Mouse (Mus musculus) bone marrow macrophage, adult 2 months (primary cell): ENCODE results near the gene Evx1.

Experiments
- CTCF ChIP-seq: IDR thresholded peaks from 2 replicates; pipeline ENCODE4 v1.5.1; 2012; ENCODE audit warnings: low read depth, mild to moderate bottlenecking, low read length, moderate library complexity
- POLR2A ChIP-seq: IDR thresholded peaks from 2 replicates; pipeline ENCODE4 v1.6.1; 2012; ENCODE audit warnings: mild to moderate bottlenecking, low read depth, low read length, borderline replicate concordance

DNA sequence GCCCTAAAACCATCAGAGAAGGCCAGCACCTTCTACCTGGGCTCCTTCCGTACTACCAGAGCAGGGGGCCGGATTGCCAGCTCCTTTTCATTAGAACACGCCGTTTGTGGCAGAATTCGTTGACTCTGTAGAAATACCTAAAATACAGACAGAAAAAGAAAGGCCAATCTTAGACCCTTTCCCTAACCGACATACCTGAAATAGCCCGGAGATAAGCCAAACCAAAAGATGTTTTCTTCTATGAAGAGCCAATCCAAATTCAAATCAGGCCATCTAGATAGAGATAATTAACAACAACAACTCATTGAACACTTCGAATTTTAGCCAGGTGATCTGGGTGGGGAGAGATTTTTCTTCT lies 761 bp upstream of the Evx1 start:
- TF ChIP-seq POLR2A (no peak), CTCF (no peak)
